Mouse (Mus musculus) E14TG2a.4 (cell line): ENCODE results near the gene Clpx.

ENCODE experiments used
- CTCF ChIP-seq: conservative IDR thresholded peaks from 2 replicates; pipeline ENCODE4 v1.5.1; 2014; ENCODE audit warnings: low read length
- NANOG ChIP-seq: IDR thresholded peaks from 2 replicates; pipeline ENCODE4 v1.6.1; 2014; ENCODE audit warnings: borderline replicate concordance, low read length, mixed read lengths

- no peak for TF ChIP-seq CTCF
- TF ChIP-seq NANOG: no peak
Observed at GRCm38 (mm10) chr9:65333958-65334357, 39.9 kb downstream of the Clpx start.
